Mouse (Mus musculus) lung, embryonic 14.5 days (tissue): ENCODE data around the gene Ddx39. TPM values are rescaled to one million over a fixed set of nuclear protein-coding genes. Genes with fewer than 3 reads are reported as not detected.

ENCODE experiments used
- ATAC-seq: fragments of 200-750 bp; cut with Nextera tagmentation; 2 replicates; pipeline ENCODE4 v1.8.0; 2017; ENCODE audit warnings: mild to moderate bottlenecking, moderate TSS enrichment, moderate library complexity; ENCODE audit not compliant: insufficient read depth
- DNase-seq: peaks from one replicate; pipeline ENCODE4 v3.0.0-alpha.2; 2015
- H3K27ac ChIP-seq: fragments of 300-500 bp; sonication (generic); 2 replicates; pipeline ENCODE4 v1.5.1; 2014; ENCODE audit warnings: low read depth, mild to moderate bottlenecking, moderate library complexity
- H3K27me3 ChIP-seq: fragments of 300-500 bp; sonication (generic); 2 replicates; pipeline ENCODE4 v1.6.1; 2014; ENCODE audit warnings: low read length, control low read depth; ENCODE audit not compliant: insufficient read depth
- H3K36me3 ChIP-seq: fragments of 300-500 bp; sonication (generic); 2 replicates; pipeline ENCODE4 v1.6.1; 2014; ENCODE audit warnings: control low read depth; ENCODE audit not compliant: insufficient read depth
- H3K4me1 ChIP-seq: fragments of 300-500 bp; sonication (generic); 2 replicates; pipeline ENCODE4 v1.6.1; 2014; ENCODE audit warnings: antibody characterized with exemption, control low read depth; ENCODE audit not compliant: insufficient read depth
- H3K4me2 ChIP-seq: fragments of 300-500 bp; sonication (generic); 2 replicates; pipeline ENCODE4 v1.6.1; 2014; ENCODE audit warnings: mild to moderate bottlenecking
- H3K4me3 ChIP-seq: fragments of 300-500 bp; sonication (generic); 2 replicates; pipeline ENCODE4 v1.5.1; 2014; ENCODE audit warnings: low read depth, low read length
- H3K9ac ChIP-seq: fragments of 300-500 bp; sonication (generic); 2 replicates; pipeline ENCODE4 v1.6.1; 2014
- H3K9me3 ChIP-seq: fragments of 300-500 bp; sonication (generic); 2 replicates; pipeline ENCODE4 v1.6.1; 2016; ENCODE audit warnings: low read depth, low read length, control low read depth
- CTCF ChIP-seq: IDR thresholded peaks from 2 replicates; pipeline ENCODE4 v1.5.1; 2016; ENCODE audit warnings: antibody characterized with exemption, low read depth
- WGBS: fragments of 180-500 bp; shearing (Covaris S2); extraction: QIAGEN DNeasy Blood & Tissue Kit; methylation state at CpG from one replicate; pipeline ENCODE4 v1.1.7; 2014; 5-methylcytosine and 5-hydroxymethylcytosine counted together
- microRNA-seq: library from miRNA; unstranded; fragments of <30 nt; microRNA quantifications from one replicate; pipeline ENCODE4, GENCODE M21; 2016; ENCODE audit warnings: borderline number of aligned reads
- polyA plus RNA-seq: library from polyadenylated mRNA; unstranded; fragments of >200 nt; fragmentation: Nextera tagmentation; extraction: Ambion mirVana; gene quantifications from 2 replicates; pipeline ENCODE4 v1.2.1, GENCODE M21; 2014

Gene Ddx39
- polyA plus RNA-seq, 1 experiment from 2014 or later = 199 TPM

DNA sequence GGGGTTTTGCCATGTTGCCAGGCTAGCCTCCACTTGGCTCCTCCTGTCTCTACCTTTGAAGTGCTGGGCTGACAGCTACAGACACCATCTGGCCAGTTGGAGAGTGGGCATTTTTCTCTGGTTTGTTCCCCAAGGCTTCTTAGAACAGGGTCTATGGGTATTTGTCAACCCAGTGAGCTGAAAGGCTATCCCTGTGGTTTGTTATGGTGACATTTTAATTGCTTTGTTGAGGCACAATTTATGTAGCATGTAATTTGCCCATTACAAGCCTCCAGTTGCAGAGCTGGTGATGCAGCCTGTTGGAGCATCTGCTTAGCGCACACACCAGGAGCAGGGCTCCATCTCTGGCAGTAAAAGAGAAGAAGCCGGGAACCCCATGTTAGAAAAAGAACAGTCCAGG is 59.2 kb downstream of the Ddx39 start:
- Histone ChIP-seq H3K4me3 (no peak overlapping the region), H3K9me3 (no peaks in the 10 kb centered on the region), H3K4me1 (peaks cover 3% of the 10 kb centered on the region; the same call in 1 of the 2 replicates), H3K27me3 (no peaks in the 10 kb centered on the region), H3K36me3 (no peaks in the 10 kb centered on the region), H3K9ac (no peak overlapping the region), H3K4me2 (no peak overlapping the region), H3K27ac (no peak overlapping the region)
- no peak for ATAC-seq
- DNase-seq = no peak
- WGBS = 93% methylated on average over 2 of the region's 2 CpGs
- no peak for TF ChIP-seq CTCF

Small RNAs within 50 kb of the gene (microRNA-seq; reads per million reads assigned to microRNA genes)
- 0.71 reads per million for gene Mir1668

Other genes with a start within 250 kb of the Ddx39 start
- gene Olfr370, start 179.4 kb upstream of the Ddx39 start, polyA plus RNA-seq = not detected in 2 replicates
- 361 and 362 TPM in 2 replicates for gene Ndufb7, start 148.5 kb upstream of the Ddx39 start, polyA plus RNA-seq
- 531 and 570 TPM in 2 replicates for gene Tecr, start 107.2 kb upstream of the Ddx39 start, polyA plus RNA-seq
- gene Dnajb1, start 107.0 kb upstream of the Ddx39 start, polyA plus RNA-seq = 54.9 and 61.3 TPM in 2 replicates
- gene Gipc1, start 62.5 kb upstream of the Ddx39 start, polyA plus RNA-seq = 170 and 175 TPM in 2 replicates
- 0.89 and 0.95 TPM in 2 replicates for gene Ptger1, start 48.5 kb upstream of the Ddx39 start, polyA plus RNA-seq
- 35.8 and 37.7 TPM in 2 replicates for gene Pkn1, start 16.0 kb upstream of the Ddx39 start, polyA plus RNA-seq
- 56.9 and 57.0 TPM in 2 replicates for gene Adgre5, start 26.1 kb downstream of the Ddx39 start, polyA plus RNA-seq
- gene Adgrl1, start 184.9 kb downstream of the Ddx39 start, polyA plus RNA-seq = 23.3 and 29.1 TPM in 2 replicates
- gene Gm10644, start 240.0 kb downstream of the Ddx39 start, polyA plus RNA-seq = 0.50 and 0.64 TPM in 2 replicates
- 87.4 and 88.9 TPM in 2 replicates for gene Asf1b, start 240.3 kb downstream of the Ddx39 start, polyA plus RNA-seq